Mouse (Mus musculus): ENCODE measurements around the gene Umad1. TPM values are rescaled to one million over a fixed set of nuclear protein-coding genes. Genes with fewer than 3 reads are reported as not detected.

Gene Umad1
- total RNA-seq, 2 experiments from 2014 or later = 28.5 to 32.0 TPM

DNA sequence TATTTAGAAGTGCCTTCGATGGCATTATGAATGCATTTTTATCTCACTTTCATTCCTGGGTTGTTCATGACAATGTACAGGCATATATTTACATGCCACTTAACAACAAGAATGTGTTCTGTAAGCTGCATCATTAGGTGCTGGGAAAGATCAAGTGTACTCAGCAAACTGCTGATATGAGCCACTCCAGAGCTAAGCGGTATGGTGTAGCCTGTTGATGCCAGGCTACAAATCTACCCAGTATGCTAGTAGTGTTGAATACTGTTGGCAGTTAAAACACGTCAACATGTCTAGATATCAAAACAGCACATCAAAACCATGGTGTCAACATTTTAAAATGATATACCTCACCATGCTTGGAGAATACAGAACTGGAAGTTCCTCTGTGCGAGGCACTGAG lies 150.8 kb downstream of the Umad1 start:
- DNase-seq (ENCODE audit: extremely low spot score in 1 of 2, low spot score in 1 of 2) = no peak

DNA sequence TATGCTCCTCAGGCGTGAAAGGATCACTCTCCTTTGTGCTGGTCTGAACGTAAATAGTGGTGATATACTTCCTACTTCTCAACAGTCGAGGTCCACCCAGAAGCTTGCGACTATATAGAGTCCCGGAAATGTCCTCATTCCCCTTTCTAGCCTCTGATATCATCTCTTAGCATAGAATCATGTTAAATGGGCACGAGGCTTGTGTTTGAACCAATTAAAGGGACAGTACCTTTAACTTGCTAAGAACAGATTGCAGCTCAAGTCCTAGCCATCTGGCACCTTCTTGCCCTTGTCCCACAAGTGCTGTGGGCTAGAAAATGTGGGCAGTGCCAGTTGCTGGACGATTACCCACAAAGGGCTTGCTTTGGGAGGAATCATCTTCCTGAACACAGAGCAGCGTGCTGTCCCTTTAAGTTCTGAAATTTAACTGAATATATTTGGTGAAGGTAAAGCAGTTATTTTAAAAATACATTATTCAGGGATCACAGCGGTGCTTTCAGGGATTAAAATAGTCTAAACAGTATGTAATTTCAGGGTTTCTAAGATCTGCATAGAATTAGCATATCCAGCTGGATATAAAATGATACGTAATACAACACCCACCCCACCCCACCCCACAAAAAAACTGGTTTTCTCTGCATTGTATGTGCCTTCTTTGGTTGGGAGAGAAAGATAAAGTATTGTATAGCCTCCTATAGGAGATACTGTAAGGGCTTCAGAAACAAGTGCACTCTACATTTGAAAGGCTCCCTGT lies 153.9 kb downstream of the Umad1 start:
- no peak for DNase-seq (ENCODE audit: extremely low spot score in 1 of 2, low spot score in 1 of 2)

DNA sequence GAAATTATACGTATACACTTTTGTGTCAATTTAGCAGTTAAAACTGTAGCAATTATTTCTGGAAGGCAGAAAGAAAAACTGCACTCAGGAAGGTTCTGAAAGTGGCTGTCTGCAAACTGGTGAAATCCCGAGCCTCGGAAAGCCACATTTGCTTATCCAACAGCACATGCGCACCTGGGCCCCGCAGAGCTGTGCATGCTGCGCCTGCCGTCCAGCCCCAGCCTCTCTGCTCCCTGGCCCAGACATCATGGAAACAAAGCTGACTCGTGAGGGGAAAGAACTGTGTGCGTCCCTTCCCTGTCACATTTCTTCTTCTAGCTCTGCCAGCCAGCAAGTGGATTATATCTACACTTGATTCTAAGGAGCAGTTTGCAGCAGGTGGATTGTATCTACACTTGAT lies 154.9 kb downstream of the Umad1 start:
- no peak for DNase-seq (ENCODE audit: extremely low spot score in 1 of 2, low spot score in 1 of 2)

DNA sequence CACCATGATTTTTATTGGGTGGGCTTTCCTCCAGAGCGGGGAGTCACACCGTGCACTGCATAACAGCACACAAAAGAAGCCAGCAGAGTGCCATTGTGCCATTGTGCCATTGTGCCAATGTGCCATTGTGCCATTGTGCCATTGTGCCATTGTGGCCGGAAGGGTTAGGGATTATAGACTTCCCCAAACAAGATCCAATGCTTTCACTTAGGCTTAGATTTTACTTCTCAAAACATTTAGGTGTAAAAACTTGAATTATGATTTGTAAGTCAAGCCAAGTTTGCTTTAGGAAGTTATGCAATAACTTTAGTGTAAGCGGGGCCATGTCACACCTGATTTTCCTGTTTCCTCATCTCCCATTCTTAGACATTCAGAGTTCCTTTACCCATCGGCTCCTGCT lies 156.7 kb downstream of the Umad1 start:
- no peak for DNase-seq (ENCODE audit: extremely low spot score in 1 of 2, low spot score in 1 of 2)

DNA sequence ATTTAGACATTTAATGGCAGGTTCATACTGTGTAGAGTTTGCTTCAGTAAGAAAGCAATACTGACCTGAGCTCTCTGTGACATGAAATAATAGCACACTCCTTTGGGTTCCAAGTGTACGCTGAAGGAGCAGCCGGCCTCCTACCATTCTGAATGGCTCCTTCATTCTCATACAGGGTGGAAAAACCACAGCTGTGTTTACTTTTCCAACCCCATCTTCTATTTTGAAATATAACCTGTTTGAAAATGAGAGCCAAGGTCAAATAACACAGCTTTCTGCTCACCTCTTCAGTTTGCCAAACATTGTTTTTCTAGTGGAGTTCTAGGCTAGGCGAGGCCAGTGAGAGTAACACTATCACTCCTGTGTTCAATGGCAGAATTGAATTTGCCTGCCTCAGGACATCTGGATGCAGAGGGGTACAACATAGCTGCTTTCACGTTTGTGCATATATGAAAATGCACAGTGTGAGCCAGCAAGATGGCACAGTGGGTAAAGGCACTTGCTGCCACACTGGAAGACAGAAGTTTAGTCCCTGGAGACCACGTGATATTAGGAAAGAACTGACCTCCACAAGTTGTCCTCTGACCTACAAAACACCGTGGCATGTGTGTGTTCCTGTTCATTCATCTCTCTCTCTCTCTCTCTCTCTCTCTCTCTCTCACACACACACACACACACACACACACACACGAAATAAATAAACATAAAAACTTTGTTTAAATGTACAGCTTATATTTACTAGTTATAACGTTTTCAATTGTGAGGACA lies 157.9 kb downstream of the Umad1 start:
- DNase-seq (ENCODE audit: extremely low spot score in 1 of 2, low spot score in 1 of 2) = no peak

DNA sequence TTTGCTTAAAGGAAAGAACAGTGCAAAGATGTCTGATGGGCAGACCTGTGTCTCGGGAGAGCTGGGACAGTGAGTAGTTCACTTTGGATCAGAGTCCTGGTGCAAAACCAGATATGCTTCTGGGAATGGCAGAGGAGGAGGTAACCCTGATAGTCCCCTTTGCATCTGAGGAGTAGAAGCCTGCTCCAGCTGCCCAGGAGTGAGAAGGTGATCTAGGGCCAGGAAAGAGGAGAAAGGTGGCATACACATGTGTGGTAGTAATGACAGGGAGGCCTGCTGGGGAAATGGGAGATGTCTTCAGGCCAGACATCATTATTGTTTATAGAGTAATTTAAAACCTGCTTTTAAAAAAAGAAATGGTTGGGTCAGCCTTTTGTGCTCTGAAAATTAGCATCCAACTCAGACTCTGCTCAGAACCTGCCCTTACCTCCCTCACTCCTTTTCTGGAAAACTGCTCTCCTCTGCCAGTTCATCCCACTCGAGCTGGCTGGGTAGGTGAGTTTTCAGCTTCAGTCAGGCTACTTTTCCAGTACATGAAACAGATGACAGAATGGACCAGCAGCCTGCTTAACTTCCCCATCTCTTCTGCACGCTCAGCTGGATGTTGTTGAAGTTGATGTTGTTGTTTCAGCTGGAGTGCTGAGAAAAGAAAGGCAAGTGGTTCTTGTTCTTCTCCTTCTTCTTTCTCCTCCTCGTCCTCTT lies 160.5 kb downstream of the Umad1 start:
- DNase-seq (ENCODE audit: extremely low spot score in 1 of 2, low spot score in 1 of 2) = no peak

DNA sequence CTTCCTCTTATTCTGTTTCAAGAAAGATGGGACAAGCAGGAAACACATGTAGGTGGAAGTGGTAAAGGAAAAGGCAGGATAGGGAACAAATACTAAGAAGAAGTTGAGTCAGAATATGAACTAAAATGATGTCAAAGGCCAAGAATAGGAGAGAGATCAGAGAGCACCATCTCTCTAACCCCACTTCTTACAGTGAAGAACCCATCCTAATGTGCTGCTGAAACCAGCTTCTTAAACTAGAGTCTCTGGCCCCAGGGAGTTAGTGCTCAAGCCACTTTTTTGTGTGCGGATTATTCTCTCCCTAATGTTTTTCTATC lies 161.1 kb downstream of the Umad1 start:
- DNase-seq (ENCODE audit: extremely low spot score in 1 of 2, low spot score in 1 of 2) = no peak

DNA sequence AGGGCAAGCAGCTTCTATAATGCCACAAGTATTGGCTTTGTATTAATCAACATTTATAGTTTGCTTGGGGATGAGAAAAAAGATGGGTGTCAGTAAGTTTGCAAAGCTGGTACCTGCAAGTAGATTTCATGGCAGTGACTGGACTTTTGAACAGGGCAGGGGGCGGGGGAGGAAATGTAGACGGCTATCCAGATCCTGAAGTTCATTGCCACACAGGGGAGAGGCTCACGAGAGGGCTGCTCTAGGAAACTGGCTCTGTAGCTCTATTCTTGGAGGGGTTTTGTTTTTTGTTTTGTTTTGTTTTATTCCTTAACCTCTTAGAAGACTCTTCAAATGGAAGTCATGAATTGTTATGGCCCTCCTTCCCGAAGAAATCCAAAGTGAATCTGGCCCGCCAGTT lies 162.3 kb downstream of the Umad1 start:
- DNase-seq (ENCODE audit: extremely low spot score in 1 of 2, low spot score in 1 of 2) = no peak

DNA sequence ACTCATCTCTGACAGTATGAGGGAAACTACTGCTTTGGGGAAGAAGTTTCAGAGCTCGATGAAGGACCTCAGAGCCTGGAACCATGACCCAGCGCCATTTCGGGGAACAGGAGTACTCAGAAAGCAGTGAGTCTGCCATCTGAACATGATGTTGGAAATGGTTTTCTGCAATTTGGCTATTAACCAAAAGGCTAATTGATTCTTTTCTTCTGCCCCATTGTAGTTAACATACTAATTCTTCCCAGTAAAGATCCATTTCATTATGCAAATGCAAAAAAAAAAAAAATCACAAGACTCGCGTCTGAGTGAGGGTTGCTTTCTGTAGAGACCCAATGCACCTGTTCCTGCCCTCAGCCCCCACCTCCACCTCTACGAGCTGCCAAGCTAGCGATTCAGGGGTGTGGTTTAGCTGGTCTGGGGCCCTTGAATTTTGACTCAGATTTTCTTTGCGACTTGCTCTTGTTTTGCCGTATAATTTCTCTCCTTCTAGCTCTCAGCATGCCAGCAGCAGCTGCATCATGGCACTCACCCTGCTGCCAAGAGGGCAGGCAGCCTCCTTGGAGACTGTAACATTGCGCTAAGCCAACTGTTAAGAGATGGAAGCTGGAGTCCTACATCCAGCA lies 163.0 kb downstream of the Umad1 start:
- DNase-seq (ENCODE audit: extremely low spot score in 1 of 2, low spot score in 1 of 2) = no peak

DNA sequence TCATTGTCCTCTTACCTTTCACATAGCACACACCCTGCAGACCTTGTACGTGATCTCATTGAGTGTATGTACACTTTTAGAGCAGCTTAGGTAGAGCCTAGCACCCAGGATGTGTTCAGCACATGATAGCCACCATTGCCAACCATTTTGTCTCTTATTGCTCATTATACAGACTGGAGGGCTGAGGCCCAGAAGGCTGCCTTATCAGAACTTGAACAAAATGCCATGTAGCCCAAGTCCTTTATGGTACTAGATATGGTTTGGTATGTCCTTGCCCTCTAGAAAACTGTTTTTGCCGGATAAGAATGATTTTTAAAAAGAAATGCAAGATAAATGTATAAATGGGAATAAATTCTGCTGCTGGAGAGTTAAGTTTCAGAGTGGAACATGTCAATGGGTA lies 164.1 kb downstream of the Umad1 start:
- no peak for DNase-seq (ENCODE audit: extremely low spot score in 1 of 2, low spot score in 1 of 2)

DNA sequence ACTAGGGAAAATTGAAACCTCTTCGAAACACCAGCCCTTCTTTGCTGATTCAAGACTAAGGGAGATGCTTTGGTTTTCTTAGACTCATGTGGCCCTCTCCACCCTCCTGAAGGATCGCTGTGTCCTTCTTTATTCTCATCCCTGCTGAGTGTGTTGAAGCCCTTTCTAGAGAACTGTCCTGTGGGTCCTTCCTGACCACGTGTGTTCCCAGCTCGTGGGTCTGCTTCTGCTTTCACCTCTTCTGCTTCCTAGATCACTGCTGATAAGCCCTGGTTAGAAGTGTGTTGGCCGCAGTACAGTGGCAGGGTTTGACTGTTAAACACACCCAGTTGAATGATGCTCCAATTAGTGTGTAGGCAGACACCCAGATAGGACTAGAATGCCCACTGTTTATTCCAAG lies 168.6 kb downstream of the Umad1 start:
- DNase-seq (ENCODE audit: extremely low spot score in 1 of 2, low spot score in 1 of 2) = no peak

DNA sequence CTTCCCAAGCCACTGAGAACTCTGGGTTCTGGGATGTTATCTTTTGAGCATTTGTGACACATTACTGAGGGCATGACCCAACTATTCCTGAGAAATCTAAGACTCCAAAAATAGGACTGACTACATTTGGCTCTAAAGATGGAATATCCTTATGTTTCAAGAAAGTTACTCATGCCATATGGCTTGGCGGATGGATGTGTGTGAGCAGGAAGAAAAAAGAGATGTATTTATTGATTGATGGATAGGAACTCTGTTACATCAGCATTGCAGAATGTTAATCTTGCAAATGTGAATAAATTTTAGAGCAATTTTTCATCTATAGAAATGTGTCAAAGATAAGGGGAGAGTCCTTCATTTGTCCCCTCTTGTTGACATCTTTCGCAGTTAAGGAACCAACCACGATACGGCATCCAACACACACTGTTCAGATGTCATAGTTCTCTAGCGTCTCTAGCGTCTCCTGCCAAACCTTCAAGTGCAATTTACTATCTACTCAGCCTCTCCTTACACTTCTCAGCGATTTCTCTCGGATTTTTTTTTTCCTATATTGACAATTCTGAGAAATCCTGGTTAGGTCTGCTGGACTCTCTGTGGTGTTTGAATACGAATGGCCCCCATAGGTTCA lies 171.6 kb downstream of the Umad1 start:
- DNase-seq (ENCODE audit: extremely low spot score in 1 of 2, low spot score in 1 of 2) = no peak

DNA sequence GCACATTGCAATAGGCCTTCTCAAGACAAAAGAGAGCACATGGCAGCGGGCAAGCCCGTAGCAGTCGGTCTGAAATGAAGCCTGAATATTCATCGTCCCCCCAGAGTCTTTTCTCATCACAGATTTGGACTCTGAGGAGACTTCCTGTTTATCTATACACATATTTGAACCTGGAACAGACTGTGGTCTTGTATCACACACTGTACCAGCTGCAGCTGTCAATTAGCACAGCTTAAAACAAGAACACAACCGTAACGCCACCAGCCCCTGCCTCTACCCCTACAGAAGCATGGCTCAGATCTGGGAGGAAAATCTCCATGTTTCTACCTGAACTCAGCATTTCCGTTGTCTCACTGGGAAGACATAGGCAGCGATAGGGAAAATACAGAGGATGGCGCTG lies 174.1 kb downstream of the Umad1 start:
- DNase-seq (ENCODE audit: extremely low spot score in 1 of 2, low spot score in 1 of 2) = no peak

DNA sequence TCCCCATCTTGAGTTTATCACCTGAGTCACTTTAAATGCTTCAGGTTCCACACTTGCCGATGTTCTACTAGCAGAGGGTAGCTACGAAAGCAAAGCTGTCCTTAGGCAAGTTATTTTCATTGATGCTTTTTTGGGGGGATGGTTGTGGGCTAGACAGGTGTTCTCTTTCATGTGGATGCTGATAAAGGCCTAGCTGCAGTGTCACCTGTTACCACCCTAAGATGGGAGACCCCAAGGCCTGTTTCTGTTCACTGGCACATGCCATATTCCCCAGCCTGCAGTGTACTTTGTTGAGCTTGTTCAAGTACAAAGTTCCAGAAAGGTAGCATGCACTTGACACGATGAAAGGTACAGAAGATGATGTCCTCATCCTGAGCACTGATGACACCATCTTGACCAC lies 178.8 kb downstream of the Umad1 start:
- no peak for DNase-seq (ENCODE audit: extremely low spot score in 1 of 2, low spot score in 1 of 2)

DNA sequence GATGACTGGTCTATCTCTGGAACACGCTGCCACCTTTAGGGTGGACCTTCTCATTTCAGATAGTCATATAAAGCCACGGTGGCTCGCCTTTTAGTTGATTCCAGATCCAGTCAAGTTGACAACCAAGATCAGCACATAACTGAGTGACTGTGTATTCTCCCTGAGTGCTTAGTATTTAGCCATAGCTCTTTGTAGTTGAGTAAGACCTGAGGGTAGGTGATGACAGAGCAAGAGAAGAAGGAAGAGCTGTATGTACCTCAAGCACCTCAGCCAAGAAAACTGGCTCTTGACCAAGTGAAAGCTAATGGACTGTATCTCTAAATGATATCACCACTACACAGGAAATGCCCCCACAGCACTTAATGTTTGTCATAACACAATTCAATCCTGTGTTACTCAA lies 182.7 kb downstream of the Umad1 start:
- no peak for DNase-seq (ENCODE audit: extremely low spot score in 1 of 2, low spot score in 1 of 2)

DNA sequence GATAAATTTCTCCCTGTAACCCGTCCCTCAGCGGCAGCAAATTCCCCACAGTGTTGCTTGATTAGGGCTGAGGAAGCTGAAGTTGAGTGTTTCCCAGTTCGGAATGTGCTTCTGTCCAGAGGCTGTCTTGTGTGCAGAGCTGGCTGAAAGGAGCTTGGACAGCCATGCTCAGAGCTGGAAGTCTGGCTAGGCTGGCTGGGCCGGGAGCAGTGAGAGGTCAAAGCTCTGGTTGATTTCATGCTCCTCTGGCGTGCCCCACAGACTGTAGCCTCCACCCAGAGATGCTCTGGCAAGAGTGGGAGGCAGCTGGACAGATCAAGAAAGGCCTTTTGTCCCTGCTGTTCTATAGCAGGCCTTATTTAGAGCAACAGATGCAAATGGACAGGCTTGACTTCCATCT lies 187.7 kb downstream of the Umad1 start:
- no peak for DNase-seq (ENCODE audit: extremely low spot score in 1 of 2, low spot score in 1 of 2)

DNA sequence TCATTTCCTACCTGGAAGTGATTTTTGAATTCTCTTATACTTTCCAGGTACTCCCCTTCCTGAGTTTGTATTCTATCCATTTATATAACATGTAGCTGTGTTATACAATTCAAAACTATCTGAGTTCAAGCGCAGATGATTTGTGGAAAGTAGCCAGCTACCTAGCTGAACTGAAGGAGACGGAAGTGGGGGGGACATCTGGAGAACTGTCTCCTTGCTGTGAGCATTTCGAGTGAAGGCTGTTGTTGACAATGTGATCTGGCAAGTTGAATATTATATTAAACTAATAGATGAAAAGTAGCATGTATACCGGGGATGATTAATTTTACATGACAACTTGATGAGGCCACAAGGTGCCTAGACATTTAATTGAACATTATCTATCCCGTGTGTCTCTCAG lies 196.5 kb downstream of the Umad1 start:
- DNase-seq (ENCODE audit: extremely low spot score in 1 of 2, low spot score in 1 of 2) = no peak

DNA sequence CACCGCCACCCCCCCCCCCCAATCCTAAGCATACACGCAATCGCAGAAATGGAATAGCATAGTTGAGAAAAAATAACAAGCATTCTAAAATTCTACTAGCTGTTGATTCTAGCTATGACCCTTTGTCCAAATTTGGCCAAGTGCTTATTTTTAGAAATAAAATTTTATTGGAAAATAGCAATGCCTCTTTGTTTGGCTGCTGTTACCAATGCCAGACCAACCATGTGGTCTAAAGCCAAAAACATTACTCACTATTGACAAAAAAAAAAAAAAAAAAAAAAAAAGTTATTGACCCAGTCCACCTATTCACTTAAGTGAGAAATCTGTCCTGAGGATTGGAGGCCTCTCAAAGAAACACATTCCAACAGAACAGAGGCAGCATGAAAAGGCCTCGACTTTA lies 199.5 kb downstream of the Umad1 start:
- DNase-seq (ENCODE audit: extremely low spot score in 1 of 2, low spot score in 1 of 2) = no peak

DNA sequence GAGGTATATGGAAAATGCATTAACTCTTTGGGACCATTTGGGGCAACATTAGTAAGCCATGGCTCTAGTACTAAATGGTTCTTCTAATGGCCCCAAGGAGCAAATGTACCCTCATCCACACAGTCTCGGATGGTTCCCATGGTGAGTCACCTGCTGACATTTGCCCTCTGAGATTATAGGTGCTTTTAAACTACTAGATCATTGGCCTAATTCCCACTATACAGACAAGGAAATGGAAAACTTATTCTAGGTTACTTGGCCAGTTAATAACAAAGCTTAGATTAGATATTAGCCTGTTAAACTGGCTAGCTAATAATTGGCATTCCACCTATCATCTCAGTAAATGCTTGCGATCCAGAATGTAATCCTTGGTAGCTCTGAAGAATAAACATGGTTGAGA lies 203.4 kb downstream of the Umad1 start:
- no peak for DNase-seq (ENCODE audit: extremely low spot score in 1 of 2, low spot score in 1 of 2)

DNA sequence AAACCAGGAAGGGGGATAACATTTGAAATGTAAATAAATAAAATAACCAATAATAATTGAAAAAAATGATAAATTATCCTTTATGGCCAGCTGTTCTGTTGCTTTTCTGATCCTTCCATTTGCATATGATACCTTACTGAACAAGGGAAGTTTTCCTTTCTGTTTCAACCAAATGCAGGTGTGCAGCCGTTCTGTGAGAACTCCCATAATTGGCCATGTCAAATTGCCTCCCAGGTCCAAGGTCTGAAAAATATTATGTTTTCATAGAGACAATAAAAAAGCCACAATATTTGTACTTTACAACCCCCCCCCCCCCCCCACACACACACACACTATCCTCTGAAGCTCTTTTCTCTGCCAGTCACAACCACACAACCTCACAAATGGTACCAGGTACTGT lies 206.3 kb downstream of the Umad1 start:
- DNase-seq (ENCODE audit: extremely low spot score in 1 of 2, low spot score in 1 of 2) = no peak

DNA sequence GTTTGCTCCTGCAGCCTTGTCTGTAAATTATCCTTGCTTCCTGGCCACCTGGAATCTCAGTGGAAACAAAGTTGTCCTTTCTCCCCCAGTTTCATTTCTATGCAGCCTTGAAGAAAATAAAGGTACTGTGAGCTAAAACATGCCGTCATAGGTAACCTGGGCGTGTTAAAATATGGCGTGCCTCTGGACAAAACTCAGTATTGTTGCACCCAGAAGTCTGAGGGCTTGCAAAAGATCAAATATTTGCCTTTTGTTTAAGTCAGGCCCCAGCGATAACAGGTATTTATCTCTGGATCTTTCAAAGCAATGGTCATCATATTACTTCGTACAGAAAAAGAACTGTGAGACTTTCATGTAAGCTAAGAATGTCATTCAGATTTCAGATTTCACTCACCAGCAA lies 206.9 kb downstream of the Umad1 start:
- DNase-seq (ENCODE audit: extremely low spot score in 1 of 2, low spot score in 1 of 2) = no peak
